Mouse (Mus musculus) liver, postnatal 0 days (tissue): Measurements from ENCODE around the gene Dnttip1.

ENCODE experiments used
- CTCF ChIP-seq: sonication (generic); IDR thresholded peaks from 2 replicates; pipeline ENCODE4 v1.5.1; 2016; ENCODE audit warnings: antibody characterized with exemption, low read depth
- EP300 ChIP-seq: IDR thresholded peaks from 2 replicates; pipeline ENCODE4 v1.6.1; 2016; ENCODE audit warnings: antibody characterized with exemption, low read depth, mild to moderate bottlenecking

DNA sequence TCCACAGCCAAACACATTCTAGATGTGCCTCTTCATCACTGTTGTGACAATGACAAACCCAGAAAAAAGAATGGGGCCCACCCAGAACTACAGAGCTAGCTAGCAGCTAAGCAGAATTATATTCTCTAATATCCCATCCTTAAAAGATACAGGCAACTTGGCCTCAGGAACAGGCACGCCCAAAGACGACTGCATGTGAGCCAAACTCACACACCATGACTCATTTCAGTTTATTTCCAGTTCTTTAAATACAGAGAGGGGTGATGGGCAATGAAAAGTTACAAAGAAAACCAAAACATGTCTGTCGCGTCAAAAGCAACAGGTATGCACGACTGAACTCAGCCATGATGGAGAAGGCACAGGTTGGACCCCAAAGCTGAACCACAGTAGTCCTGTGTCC, 10.3 kb upstream of the Dnttip1 start:
- TF ChIP-seq CTCF (no peak), EP300 (no peak)
